Mouse (Mus musculus): ENCODE results near the gene 4930572O03Rik.
A peak's percentile ranks its signal among the peaks of the same experiment; 100 is the strongest.
"Not testable (repeated sequence)": the region's sequence is repeated elsewhere in the genome, so short reads cannot be mapped to it uniquely, and the experiment has no call there.

The 4930572O03Rik gene

DNA sequence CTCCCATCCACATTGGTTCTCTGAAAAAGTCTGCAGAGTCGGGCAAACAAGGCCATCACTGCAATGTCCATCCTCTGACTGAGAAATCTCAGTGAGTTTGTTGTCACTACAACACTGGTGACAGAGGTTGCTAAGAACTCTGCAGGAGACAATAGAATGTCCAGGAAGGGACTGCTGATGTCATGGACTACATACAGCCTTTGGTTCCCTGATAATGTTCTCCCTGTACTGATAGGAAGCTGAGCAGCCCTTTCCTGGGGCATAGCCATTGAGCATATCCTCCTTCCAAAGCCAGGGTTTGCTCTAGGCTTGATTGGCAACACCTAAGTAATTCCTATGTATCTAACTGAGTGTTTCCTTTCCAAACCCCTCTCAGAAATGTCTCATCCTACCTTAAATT, at the start of gene 4930572O03Rik:
Gene 4930572O03Rik, minus strand, starts transcription at position 101 of the 400 bp plus-strand sequence.
- not testable (repeated sequence) for DNase-seq (ENCODE audit: low spot score in 2 of 2)

DNA sequence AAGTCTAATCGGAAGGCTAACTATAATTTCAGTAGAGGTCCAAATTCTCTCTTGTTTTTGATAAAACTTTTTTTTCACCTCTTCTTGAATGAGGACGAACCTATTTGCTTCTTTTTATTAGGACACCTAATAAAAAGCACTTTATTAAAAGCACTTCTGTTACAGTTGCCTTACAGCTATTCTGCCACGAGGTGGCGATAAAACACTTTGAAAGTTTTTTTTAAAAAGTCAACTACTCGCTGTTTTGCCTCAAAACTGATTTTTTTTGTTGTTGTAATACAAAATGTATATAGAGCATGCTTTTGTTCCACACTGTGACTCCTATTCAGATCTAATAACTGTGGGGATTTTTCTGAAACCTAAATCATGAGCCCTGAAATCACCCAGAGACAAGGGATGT, 46.0 kb upstream of the 4930572O03Rik start:
- DNase-seq (ENCODE audit: low spot score in 2 of 2) = peak in 1 of 2 experiments; percentile 29

DNA sequence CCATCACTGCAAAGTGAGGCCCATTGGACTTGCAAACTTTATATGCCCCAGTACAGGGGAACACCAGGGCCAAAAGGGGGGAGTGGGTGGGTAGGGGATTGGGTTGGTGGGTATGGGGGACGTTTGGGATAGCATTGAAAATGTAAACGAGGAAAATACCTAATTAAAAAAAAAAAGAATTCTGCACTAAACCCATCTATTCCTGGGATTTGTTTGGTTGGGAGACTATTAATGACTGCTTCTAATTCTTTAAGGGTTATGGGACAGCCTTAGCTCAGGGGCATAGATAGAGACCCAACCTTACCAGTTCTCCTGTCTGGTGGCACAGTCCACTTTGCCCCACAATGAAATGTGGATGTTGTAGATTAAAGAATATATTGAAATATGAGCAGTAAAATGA, 40.9 kb upstream of the 4930572O03Rik start:
- not testable (repeated sequence) for DNase-seq (ENCODE audit: low spot score in 2 of 2)

DNA sequence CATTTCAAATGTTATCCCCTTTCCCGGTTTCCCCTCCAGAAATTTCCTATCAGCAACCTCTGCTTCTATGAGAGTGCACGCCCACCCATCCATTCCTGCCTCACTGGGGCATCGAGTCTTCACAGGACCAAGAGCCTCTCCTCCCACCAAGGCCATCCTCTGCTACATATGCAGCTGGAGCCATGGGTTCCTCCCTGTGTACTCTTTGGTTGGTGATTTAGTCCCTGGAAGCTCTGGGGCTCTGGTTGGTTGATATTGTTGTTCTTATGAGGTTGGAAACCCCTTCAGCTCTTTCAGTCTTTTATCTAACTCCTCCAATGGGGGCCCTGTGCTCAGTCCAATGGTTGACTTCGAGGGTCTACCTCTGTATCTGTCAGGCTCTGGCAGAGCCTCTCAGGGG, 35.0 kb upstream of the 4930572O03Rik start:
- DNase-seq (ENCODE audit: low spot score in 2 of 2) = not testable (repeated sequence)

DNA sequence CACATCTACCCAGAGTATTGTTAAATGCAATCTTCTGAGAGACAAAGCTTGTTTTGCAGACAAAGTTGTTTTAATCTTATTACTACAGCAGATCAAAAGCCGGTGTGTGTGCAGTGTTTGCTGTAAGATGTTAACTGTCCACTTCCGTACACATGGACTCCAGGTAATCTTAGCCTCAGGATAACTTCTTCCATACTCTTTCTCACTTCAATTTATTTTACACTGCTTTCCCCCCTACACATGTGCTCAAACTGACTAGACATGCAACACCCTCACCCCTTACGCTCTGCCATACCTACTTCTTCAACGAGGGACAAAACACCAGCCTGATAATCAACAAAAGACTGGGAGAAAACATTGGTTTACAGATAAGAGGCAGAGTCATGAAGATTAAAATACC, 34.0 kb upstream of the 4930572O03Rik start:
- not testable (repeated sequence) for DNase-seq (ENCODE audit: low spot score in 2 of 2)

DNA sequence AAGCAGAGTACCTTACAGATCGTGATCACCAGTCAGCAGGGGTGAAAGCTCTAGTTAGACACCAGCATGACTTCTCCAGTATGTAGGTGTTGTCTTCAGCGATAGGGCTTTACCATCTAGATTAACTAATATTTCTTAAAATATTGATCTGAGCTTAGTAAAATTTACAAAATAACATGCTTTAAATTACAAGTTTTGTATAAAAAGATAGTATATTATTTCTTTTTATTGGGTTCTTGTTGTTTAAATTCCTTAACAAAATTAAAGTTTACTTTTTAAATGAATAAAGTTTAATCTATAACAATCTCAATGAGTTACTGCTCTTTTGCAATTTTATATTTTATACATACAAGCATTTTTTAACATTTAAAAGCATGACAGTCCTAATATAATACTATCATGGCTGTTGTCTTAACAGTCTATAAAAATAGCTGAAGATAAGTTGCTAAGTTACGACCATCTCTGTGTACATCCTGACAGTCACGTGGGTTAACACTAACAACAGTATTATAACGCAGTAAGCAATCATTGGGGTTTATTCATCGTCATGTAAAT, 32.9 kb upstream of the 4930572O03Rik start:
- not testable (repeated sequence) for DNase-seq (ENCODE audit: low spot score in 2 of 2)

DNA sequence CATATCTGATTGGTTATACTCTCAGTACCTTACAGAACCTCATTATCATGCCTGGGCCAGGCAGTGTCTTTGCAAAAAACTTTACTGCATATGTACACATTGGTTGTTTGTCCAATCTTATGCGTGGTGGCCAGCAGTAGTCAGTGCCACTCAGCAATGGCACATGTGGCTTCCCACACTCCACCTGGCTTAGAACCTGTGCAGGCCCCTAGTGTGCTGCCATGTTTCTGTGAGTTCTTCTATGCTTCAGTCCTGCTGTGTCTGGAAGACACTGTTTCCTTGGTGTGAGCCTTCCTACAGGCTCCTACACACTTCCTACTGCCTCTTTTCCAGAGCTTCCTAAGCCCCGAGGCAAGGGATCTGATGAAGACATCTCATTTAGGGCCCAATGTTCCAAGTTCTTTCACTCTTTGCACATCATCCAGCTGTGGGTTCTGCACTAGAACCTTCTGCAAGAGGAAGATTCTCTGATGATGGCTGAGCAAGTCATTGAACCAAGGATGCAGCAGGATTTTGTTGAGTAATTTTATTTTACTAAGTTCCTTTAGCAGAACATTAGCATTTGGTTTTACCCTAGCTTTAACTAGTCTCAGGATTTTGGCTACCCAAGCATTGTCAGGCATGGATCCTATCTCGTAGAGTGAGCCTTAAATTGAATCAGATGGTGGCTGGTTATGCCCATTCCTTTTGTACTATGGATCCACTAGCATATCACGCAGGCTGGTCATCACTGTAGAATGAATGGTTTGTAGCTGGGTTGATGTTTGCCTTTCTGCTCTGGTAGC, 32.2 kb upstream of the 4930572O03Rik start:
- not testable (repeated sequence) for DNase-seq (ENCODE audit: low spot score in 2 of 2)

DNA sequence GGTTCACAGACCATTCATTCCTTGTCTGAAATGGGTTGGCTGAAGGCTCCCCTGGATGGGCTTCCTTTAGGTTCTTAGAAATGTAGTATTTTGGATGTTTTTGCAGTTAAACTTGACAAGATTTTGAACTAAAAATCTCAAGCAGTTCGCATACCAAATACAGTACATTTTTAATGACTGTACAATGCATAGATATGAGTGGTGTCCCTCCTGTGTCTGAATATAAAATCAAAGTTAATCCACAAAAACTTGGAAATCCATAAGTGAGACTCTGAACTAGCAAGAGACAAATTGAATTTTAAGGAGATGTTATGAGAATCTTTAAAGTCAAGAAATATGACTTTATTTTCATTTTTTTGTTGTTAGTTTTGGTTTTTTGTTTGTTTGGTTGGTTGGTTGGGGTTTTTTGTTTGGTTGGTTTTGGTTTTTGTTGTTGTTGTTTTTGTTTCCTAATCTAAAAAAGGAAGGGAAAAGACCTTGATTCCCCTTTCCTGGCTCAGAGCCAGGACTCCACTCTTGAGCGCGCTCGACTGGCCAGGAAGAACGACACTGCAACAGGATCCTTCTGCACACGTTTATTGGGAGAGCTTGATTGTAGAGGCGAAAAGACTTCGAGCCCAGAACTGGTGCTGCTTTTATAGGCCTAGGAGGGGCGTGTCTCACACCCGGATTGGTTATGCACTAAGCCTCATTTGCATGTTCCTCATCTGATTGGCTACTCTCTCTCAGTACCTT, 24.6 kb upstream of the 4930572O03Rik start:
- not testable (repeated sequence) for DNase-seq (ENCODE audit: low spot score in 2 of 2)

DNA sequence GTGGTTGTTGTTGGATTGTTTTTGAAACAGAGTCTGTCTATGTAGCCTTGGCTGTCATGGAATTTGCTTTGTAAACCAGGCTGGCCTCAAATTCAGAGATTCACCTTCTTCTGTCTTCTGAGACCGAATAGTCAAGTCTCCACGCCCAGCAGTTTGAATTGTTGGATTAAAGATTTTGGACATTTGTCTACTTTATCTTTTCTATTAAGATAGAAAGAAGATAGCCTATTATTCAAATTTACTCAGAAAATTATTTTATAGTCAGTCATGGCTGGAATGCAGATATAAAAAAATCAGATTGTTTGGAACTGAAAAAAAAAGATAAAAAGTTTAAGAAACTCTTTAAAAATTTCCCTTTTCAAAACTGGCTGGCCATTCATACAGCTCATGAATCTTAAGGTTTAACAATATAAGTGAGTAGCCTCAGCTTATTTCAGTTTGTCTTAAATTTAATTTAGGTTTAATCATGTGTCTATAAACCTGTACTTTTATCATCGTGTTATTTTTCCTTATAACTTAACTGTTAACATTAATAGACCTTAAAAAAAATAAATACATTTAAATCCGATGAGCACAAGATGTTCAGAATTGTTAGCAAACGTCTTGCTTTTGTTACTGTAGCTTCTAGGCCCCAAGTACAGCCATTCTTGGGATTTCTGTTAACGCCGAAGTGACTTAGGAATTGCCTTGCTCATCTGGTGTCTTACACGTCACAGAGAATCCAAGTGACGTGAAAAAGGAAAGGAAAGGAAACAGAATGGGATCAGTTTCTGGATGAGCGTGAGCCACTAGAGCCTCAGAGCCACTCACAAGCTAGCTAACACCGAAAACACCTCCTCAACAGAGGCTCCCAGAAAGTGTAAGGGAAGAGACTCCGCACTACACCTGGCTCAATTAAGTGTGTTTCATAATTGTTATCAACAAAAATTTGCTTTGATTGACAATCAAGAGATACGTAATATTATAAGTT, 23.4 kb upstream of the 4930572O03Rik start:
- DNase-seq (ENCODE audit: low spot score in 2 of 2) = not testable (repeated sequence)

DNA sequence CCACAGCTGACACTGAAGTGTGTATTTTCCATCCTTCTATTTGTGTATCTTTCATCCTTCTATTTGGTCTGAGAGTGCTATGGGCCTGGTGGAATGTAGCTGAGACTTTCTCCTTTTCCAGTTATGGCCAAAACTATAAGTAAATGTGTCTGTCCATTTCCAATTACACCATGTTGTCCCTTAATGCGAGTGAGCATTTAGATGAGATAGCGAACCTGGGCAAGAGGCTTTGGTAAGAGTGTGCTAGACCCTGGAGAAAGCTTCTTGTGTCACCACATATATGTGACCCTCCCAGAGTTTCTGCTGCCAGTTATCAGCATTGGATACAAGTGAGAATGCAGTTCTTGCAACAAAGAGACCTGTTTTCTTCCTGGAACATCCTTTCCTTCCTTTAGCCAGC, 22.0 kb upstream of the 4930572O03Rik start:
- not testable (repeated sequence) for DNase-seq (ENCODE audit: low spot score in 2 of 2)

DNA sequence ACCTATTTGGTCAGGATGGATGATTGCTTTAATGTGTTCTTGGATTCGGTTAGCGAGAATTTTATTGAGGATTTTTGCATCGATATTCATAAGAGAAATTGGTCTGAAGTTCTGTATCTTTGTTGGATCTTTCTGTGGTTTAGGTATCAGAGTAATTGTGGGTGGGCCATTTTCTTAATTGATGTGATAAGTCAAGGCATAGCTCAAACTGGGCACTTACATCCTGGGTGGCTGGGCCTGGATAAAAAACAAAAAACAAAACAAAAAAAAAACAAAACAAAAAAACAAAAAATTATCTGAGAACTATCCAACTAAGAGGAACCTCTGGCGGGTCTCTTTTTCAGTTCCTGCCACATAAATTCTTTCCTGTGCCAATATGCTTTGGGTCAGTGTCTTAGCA, 20.9 kb upstream of the 4930572O03Rik start:
- not testable (repeated sequence) for DNase-seq (ENCODE audit: low spot score in 2 of 2)

DNA sequence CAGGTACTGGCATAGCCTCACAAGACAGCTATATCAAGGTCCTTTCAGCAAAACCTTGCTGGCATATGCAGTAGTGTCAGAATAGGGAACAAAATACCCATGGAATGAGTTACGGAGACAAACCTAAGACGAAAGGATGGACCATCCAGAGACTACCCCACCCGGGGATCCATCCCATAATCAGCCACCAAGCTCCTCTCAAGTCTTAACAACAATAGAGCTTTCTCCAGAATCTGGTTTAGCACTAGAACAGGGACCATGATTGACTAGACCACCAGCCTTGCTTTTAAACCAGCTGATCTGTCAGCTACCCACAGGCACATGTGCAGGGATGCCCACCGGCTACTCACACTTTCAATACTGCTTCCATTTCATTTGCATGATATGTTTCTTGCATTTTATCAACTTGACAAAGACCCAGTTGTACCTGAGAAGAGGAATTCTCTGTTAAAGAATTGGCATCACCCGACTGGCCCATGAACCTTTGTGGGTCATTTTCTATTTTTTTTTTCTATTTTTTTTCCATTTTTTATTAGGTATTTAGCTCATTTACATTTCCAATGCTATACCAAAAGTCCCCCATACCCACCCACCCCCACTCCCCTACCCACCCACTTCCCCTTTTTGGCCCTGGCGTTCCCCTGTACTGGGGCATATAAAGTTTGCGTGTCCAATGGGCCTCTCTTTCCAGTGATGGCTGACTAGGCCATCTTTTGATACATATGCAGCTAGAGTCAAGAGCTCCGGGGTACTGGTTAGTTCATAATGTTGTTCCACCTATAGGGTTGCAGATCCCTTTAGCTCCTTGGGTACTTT, 17.8 kb upstream of the 4930572O03Rik start:
- DNase-seq (ENCODE audit: low spot score in 2 of 2) = not testable (repeated sequence)

DNA sequence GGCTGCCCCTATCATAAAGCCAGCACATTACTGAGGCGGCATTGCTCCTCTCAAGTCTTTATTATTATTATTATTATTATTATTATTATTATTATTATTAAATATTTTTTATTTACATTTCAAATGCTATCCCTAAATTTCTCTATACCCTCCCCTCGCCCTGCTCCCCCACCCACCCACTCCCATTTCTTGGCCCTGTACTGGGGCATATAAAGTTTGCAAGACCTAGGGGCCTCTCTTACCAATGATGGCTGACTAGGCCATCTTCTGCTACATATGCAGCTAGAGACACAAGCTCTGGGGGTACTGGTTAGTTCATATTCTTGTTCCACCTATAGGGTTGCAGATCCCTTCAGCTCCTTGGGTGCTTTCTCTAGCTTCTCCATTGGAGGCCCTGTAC, 17.1 kb upstream of the 4930572O03Rik start:
- DNase-seq (ENCODE audit: low spot score in 2 of 2) = not testable (repeated sequence)

DNA sequence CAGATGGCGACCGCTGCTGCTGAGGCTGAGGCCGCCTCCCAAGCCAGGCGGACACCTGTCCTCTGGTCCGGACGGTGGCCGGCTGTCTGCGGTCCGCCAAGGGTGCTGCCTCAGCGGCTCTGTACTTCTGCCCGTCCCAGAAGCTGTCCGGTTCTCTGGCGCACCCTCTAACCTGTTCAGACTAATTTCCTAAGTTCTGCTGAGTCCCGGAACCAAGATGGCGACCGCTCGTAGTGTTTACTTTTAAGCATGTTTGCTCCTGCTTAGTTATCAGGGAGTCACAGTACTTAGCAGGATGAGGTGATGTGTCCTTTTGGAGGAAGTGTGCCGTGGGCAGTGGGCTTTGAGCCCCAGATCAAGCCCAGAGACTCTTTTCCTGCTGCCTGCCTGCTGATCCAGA, 13.9 kb upstream of the 4930572O03Rik start:
- DNase-seq (ENCODE audit: low spot score in 2 of 2) = not testable (repeated sequence)

DNA sequence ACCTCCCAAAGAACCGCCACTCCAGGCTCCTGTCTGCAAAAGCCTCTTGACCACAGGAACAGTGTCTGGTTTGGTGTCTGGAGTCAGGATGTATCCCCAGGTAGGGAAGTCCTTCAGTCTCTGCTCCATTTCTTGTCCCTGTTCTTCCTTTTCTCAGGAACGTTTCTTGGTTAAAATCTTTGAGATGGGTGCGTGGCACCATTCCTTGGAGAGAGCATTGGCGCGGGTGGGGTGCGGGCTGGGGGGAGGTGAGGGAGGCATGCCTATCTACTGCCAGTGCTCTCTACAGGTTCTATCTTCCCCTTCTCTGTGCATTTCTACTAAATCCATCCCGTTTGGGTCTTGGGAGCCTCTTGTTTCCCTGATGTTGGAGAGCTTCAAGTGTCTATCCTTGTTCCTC, 7.0 kb upstream of the 4930572O03Rik start:
- not testable (repeated sequence) for DNase-seq (ENCODE audit: low spot score in 2 of 2)

DNA sequence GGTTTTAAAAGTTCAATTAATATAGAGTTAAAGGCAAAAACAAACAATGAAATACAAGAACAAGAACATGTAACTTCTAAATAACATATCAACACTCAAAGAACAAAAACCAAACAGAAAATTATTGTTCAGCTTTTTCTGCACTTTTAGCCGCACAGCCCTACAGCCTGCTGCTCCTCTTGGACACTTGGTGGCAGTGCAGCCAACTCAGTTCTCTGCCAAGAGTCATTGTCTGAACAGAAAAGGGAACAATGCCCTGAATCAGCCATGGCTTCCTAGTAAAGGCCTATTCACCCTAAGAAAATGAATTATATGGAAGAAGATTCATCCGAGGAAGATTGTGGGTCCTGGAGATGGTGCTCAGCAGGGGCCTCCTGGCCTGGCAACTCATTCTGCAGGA, 4.5 kb downstream of the 4930572O03Rik start:
- not testable (repeated sequence) for DNase-seq (ENCODE audit: low spot score in 2 of 2)

DNA sequence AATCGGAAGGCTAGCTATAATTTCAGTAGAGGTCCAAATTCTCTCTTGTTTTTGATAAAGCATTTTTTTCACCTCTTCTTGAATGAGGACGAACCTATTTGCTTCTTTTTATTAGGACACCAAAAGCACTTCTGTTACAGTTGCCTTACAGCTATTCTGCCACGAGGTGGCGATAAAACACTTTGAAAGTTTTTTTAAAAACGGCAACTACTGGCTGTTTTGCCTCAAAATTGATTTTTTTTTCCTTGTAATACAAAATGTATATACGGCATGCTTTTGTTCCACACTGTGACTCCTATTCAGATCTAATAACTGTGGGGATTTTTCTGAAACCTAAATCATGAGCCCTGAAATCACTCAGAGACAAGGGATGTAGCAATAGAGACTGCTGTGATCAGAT, 11.2 kb downstream of the 4930572O03Rik start:
- DNase-seq (ENCODE audit: low spot score in 2 of 2) = not testable (repeated sequence)

DNA sequence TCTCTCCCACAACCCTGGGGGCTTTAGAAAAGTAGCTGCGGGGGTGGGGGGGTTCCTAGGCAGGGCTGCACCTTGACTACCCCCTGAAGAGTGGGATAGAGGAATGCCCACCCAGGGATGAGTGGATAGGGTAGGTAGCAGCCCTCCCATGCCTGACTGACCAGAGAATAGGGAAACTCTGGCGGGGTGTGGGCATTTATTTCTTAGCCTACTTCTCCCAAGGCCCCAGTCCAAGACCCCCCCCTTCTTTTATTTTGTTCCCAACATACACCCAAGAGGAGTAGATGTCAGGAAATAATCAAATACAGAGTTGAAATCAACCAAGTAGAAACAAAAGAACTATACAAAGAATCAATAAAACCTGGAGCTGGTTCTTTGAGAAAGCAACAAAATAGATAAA, 19.2 kb downstream of the 4930572O03Rik start:
- not testable (repeated sequence) for DNase-seq (ENCODE audit: low spot score in 2 of 2)

DNA sequence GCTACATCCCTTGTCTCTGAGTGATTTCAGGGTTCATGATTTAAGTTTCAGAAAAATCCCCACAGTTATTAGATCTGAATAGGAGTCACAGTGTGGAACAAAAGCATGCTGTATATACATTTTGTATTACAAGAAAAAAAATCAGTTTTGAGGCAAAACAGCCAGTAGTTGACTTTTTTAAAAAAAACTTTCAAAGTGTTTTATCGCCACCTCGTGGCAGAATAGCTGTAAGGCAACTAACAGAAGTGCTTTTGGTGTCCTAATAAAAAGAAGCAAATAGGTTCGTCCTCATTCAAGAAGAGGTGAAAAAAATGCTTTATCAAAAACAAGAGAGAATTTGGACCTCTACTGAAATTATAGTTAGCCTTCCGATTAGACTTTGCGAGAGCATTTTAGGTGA, 26.8 kb downstream of the 4930572O03Rik start:
- peak in 1 of 2 experiments; percentile 21 for DNase-seq (ENCODE audit: low spot score in 2 of 2)

DNA sequence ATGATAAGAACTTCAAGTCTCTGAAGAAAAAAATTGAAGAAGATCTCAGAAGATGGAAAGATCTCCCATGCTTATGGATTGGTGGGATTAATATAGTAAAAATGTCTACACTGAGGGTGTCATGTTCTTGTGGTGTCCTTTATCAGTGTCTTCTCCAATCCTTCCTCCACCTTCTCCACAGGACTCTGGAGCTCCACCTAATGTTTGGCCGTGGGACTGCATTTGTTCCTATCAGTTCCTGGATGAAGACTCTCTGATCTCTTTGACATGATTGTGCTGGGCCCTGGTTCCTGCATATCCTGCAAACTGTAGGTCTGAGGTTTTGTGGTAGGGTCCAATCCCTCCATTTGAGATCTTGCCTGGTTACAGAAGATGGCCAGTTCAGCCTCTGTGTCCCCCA, 28.7 kb downstream of the 4930572O03Rik start:
- DNase-seq (ENCODE audit: low spot score in 2 of 2) = not testable (repeated sequence)

Measured in left cerebral cortex, adult 9 months (tissue).